Mouse (Mus musculus) CH12.LX (cell line): ENCODE data around the gene Smc5.

ENCODE experiments used
- CTCF ChIP-seq, 2 experiments: IDR thresholded peaks in 1 of 2; conservative IDR thresholded peaks in 1 of 2; 2 replicates each; pipeline ENCODE4 v1.5.1; 2011 to 2012; ENCODE audit warnings: low read depth in 2 of 2, low read length in 2 of 2, improper control_type of control experiment in 1 of 2, inconsistent platforms in 1 of 2, mild to moderate bottlenecking in 1 of 2, moderate library complexity in 1 of 2
- ETS1 ChIP-seq: conservative IDR thresholded peaks from 2 replicates; pipeline ENCODE4 v1.6.1; 2012; ENCODE audit warnings: low read depth, mild to moderate bottlenecking, inconsistent platforms, low read length, improper control_type of control experiment, moderate library complexity
- IRF4 ChIP-seq: IDR thresholded peaks from 2 replicates; pipeline ENCODE4 v1.6.1; 2014; ENCODE audit warnings: low read depth, mild to moderate bottlenecking, inconsistent platforms, low read length, improper control_type of control experiment
- MAFK ChIP-seq: IDR thresholded peaks from 2 replicates; pipeline ENCODE4 v1.6.1; 2011; ENCODE audit warnings: low read length, improper control_type of control experiment; ENCODE audit not compliant: insufficient replicate concordance
- MXI1 ChIP-seq: IDR thresholded peaks from 2 replicates; pipeline ENCODE4 v1.6.1; 2011; ENCODE audit warnings: mild to moderate bottlenecking, low read depth, low read length, improper control_type of control experiment
- SMC3 ChIP-seq: IDR thresholded peaks from 2 replicates; pipeline ENCODE4 v1.6.1; 2011; ENCODE audit warnings: low read depth, low read length, improper control_type of control experiment
- TBP ChIP-seq: conservative IDR thresholded peaks from 2 replicates; pipeline ENCODE4 v1.6.1; 2011; ENCODE audit warnings: low read depth, low read length, improper control_type of control experiment
- ZNF384 ChIP-seq: IDR thresholded peaks from 2 replicates; pipeline ENCODE4 v1.6.1; 2012; ENCODE audit warnings: low read depth, low read length, improper control_type of control experiment, inconsistent platforms

DNA sequence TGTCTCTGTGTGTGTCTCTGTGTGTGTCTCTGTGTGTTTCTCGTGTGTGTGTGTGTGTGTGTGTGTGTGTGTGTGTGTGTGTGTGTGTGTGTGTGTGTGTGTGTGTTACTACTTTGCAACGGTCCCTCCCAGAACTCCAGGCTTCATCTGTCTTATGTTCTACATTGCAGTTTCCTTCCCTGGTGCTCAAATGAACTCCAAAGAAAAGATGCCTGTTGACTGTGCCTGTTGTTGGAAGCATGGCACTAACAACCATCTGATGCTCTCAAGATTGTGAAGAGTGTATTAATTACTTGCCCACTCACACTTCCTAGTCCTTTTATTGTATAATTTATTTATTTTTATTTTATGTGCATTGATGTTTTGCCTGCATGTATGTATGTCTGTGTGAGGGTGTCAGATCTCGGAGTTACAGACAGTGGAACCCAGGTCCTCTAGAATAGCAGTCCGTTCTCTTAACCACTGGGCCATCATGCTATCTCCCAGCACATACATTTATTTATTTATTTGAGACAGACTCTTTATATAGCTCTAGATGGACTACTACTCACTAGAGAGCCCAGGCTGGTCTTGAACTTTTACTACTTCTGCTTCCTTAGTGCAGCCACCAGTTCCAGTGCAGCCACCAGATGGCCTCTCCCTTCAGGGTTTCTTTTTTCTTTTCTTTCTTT is 492 bp upstream of the Smc5 start:
- TF ChIP-seq MXI1 (no peak), MAFK (no peak), ZNF384 (no peak), TBP (no peak), SMC3 (no peak), CTCF (conservative IDR thresholded peaks at IDR 0.05 in 1 of 2, IDR thresholded peaks at IDR 0.05 in 1 of 2; ENCODE audit: low read depth in 2 of 2, low read length in 2 of 2) (no peak), ETS1 (no peak), IRF4 (no peak)
